Mouse (Mus musculus) midbrain, embryonic 12.5 days (tissue): ENCODE data around the gene Serp2. TPM values are rescaled to one million over a fixed set of nuclear protein-coding genes. Genes with fewer than 3 reads are reported as not detected.

Source experiments
- ATAC-seq: fragments of 200-750 bp; cut with Nextera tagmentation; 2 replicates; pipeline ENCODE4 v1.8.0; 2017; ENCODE audit warnings: low read depth, moderate TSS enrichment, moderate library complexity; ENCODE audit not compliant: low FRiP score
- H3K27ac ChIP-seq: fragments of 300-500 bp; sonication (generic); replicated peaks from 2 replicates; pipeline ENCODE4 v1.5.1; 2016; ENCODE audit warnings: mild to moderate bottlenecking
- H3K27me3 ChIP-seq: fragments of 300-500 bp; sonication (generic); 2 replicates; pipeline ENCODE4 v1.6.1; 2016; ENCODE audit warnings: mild to moderate bottlenecking
- H3K36me3 ChIP-seq: fragments of 300-500 bp; sonication (generic); 2 replicates; pipeline ENCODE4 v1.6.1; 2016
- H3K4me1 ChIP-seq: fragments of 300-500 bp; sonication (generic); 2 replicates; pipeline ENCODE4 v1.6.1; 2016
- H3K4me2 ChIP-seq: fragments of 300-500 bp; sonication (generic); replicated peaks from 2 replicates; pipeline ENCODE4 v1.6.1; 2016; ENCODE audit warnings: mild to moderate bottlenecking, moderate library complexity
- H3K4me3 ChIP-seq: fragments of 300-500 bp; sonication (generic); 2 replicates; pipeline ENCODE4 v1.5.1; 2016; ENCODE audit warnings: mild to moderate bottlenecking
- H3K9ac ChIP-seq: fragments of 300-500 bp; sonication (generic); replicated peaks from 2 replicates; pipeline ENCODE4 v1.6.1; 2016; ENCODE audit warnings: mild to moderate bottlenecking, moderate library complexity
- H3K9me3 ChIP-seq: fragments of 300-500 bp; sonication (generic); 2 replicates; pipeline ENCODE4 v1.6.1; 2016; ENCODE audit warnings: mild to moderate bottlenecking
- WGBS: fragments of 180-500 bp; shearing (Covaris S2); methylation state at CpG from one replicate; pipeline ENCODE4 v1.1.7; 2016; 5-methylcytosine and 5-hydroxymethylcytosine counted together
- polyA plus RNA-seq: library from polyadenylated mRNA; unstranded; fragments of >200 nt; fragmentation: Nextera tagmentation; extraction: Ambion mirVana; gene quantifications from 2 replicates; pipeline ENCODE4 v1.2.1, GENCODE M21; 2016

Serp2 gene
- 52.7 and 56.6 TPM in 2 replicates for polyA plus RNA-seq

- WGBS: 9% methylated on average over 16 of the region's 17 CpGs
- ATAC-seq: no peak
Measured at GRCm38 (mm10) chr14:76556852-76557208, at the start of gene Serp2. Gene Serp2 (minus strand): TSS chr14:76556889.

GRCm38 (mm10) chr14:76605931-76606534, 49.3 kb upstream of the Serp2 start:
- no peak overlapping the region for H3K4me2 ChIP-seq
- H3K27me3 ChIP-seq: no peaks in the 10 kb centered on the region
- H3K4me1 ChIP-seq: 0 out of 2 replicates have a peak, but pooled peaks cover 2% of the 10 kb centered on the region
- H3K4me3 ChIP-seq: no peak overlapping the region
- no peaks in the 10 kb centered on the region for H3K9me3 ChIP-seq
- no peak for ATAC-seq
- no peak overlapping the region for H3K9ac ChIP-seq
- H3K36me3 ChIP-seq: no peaks in the 10 kb centered on the region
- 75% methylated on average over 13 of the region's 13 CpGs for WGBS
- H3K27ac ChIP-seq: no peak overlapping the region

More at GRCm38 (mm10) chr14:76556852-76557208, at the start of gene Serp2:
- H3K9me3 ChIP-seq: no peaks in the 10 kb centered on the region
- no peaks in the 10 kb centered on the region for H3K36me3 ChIP-seq
- H3K27ac ChIP-seq: peak within 1 kb of the TSS; percentile 75
- H3K4me1 ChIP-seq: peaks cover 17% of the 10 kb centered on the region
- H3K4me3 ChIP-seq: peak within 1 kb of the TSS; percentile 77
- peak within 1 kb of the TSS; percentile 89 for H3K4me2 ChIP-seq
- H3K9ac ChIP-seq: peak within 1 kb of the TSS; percentile 89
- H3K27me3 ChIP-seq: peaks cover 17% of the 10 kb centered on the region

- H3K4me3 ChIP-seq: no peak overlapping the region
- no peaks in the 10 kb centered on the region for H3K36me3 ChIP-seq
- no peaks in the 10 kb centered on the region for H3K27me3 ChIP-seq
- 0 out of 2 replicates have a peak, but pooled peaks cover 9% of the 10 kb centered on the region for H3K4me1 ChIP-seq
- no peak overlapping the region for H3K9ac ChIP-seq
- H3K9me3 ChIP-seq: no peaks in the 10 kb centered on the region
- ATAC-seq: no peak
- H3K4me2 ChIP-seq: no peak overlapping the region
- 84% methylated on average over 6 of the region's 6 CpGs for WGBS
- H3K27ac ChIP-seq: no peak overlapping the region
Measured at GRCm38 (mm10) chr14:76604012-76604411, 47.3 kb upstream of the Serp2 start.

- H3K4me3 ChIP-seq: no peak overlapping the region
- no peak overlapping the region for H3K4me2 ChIP-seq
- H3K4me1 ChIP-seq: peaks cover 16% of the 10 kb centered on the region
- H3K27ac ChIP-seq: no peak overlapping the region
- WGBS: 85% methylated on average over 4 of the region's 4 CpGs
- no peaks in the 10 kb centered on the region for H3K27me3 ChIP-seq
- no peak overlapping the region for H3K9ac ChIP-seq
- no peak for ATAC-seq
- H3K9me3 ChIP-seq: no peaks in the 10 kb centered on the region
- H3K36me3 ChIP-seq: no peaks in the 10 kb centered on the region
Measured at GRCm38 (mm10) chr14:76601654-76602053, 45.0 kb upstream of the Serp2 start.

GRCm38 (mm10) chr14:76600391-76600790, 43.7 kb upstream of the Serp2 start:
- no peak overlapping the region for H3K4me3 ChIP-seq
- peaks cover 16% of the 10 kb centered on the region for H3K4me1 ChIP-seq
- no peak overlapping the region for H3K4me2 ChIP-seq
- WGBS: 80% methylated on average over 3 of the region's 3 CpGs
- no peaks in the 10 kb centered on the region for H3K9me3 ChIP-seq
- ATAC-seq: no peak
- no peak overlapping the region for H3K27ac ChIP-seq
- H3K9ac ChIP-seq: no peak overlapping the region
- H3K27me3 ChIP-seq: no peaks in the 10 kb centered on the region
- H3K36me3 ChIP-seq: no peaks in the 10 kb centered on the region

GRCm38 (mm10) chr14:76599706-76600105, 43.0 kb upstream of the Serp2 start:
- H3K4me3 ChIP-seq: no peak overlapping the region
- H3K36me3 ChIP-seq: no peaks in the 10 kb centered on the region
- no peaks in the 10 kb centered on the region for H3K27me3 ChIP-seq
- H3K9ac ChIP-seq: no peak overlapping the region
- no peak overlapping the region for H3K4me2 ChIP-seq
- 52% methylated on average over 4 of the region's 4 CpGs for WGBS
- H3K9me3 ChIP-seq: no peaks in the 10 kb centered on the region
- ATAC-seq: no peak
- H3K27ac ChIP-seq: no peak overlapping the region
- H3K4me1 ChIP-seq: peaks cover 15% of the 10 kb centered on the region

GRCm38 (mm10) chr14:76598518-76599216, 42.0 kb upstream of the Serp2 start:
- WGBS: under 1% methylated on average over 12 of the region's 12 CpGs
- peak; percentile 77 for ATAC-seq
- no peaks in the 10 kb centered on the region for H3K27me3 ChIP-seq
- no peaks in the 10 kb centered on the region for H3K9me3 ChIP-seq
- H3K27ac ChIP-seq: peak overlapping the region; percentile 43
- no peaks in the 10 kb centered on the region for H3K36me3 ChIP-seq
- H3K4me3 ChIP-seq: peak overlapping the region; percentile 31
- H3K4me2 ChIP-seq: peak overlapping the region; percentile 52
- peaks cover 14% of the 10 kb centered on the region for H3K4me1 ChIP-seq
- peak overlapping the region; percentile 50 for H3K9ac ChIP-seq

GRCm38 (mm10) chr14:76597751-76598150, 41.1 kb upstream of the Serp2 start:
- Histone ChIP-seq H3K27ac (no peak overlapping the region), H3K27me3 (no peaks in the 10 kb centered on the region), H3K4me1 (peaks cover 14% of the 10 kb centered on the region), H3K4me2 (no peak overlapping the region), H3K9ac (no peak overlapping the region), H3K4me3 (no peak overlapping the region), H3K36me3 (no peaks in the 10 kb centered on the region), H3K9me3 (no peaks in the 10 kb centered on the region)
- ATAC-seq: 0 out of 2 replicates have a peak, but pooled peaks have one; percentile 34

- no peak overlapping the region for H3K9ac ChIP-seq
- H3K27me3 ChIP-seq: no peaks in the 10 kb centered on the region
- H3K4me3 ChIP-seq: no peak overlapping the region
- H3K4me2 ChIP-seq: no peak overlapping the region
- no peak overlapping the region for H3K27ac ChIP-seq
- peaks cover 14% of the 10 kb centered on the region for H3K4me1 ChIP-seq
- H3K36me3 ChIP-seq: no peaks in the 10 kb centered on the region
- no peak for ATAC-seq
- 77% methylated on average over 9 of the region's 9 CpGs for whole genome bisulfite sequencing
- no peaks in the 10 kb centered on the region for H3K9me3 ChIP-seq
Measured at GRCm38 (mm10) chr14:76595048-76595859, 38.6 kb upstream of the Serp2 start.

- peaks cover 11% of the 10 kb centered on the region for H3K4me1 ChIP-seq
- no peak for ATAC-seq
- WGBS: 86% methylated on average over 6 of the region's 6 CpGs
- no peak overlapping the region for H3K4me3 ChIP-seq
- no peaks in the 10 kb centered on the region for H3K27me3 ChIP-seq
- H3K9me3 ChIP-seq: no peaks in the 10 kb centered on the region
- no peak overlapping the region for H3K27ac ChIP-seq
- no peaks in the 10 kb centered on the region for H3K36me3 ChIP-seq
- no peak overlapping the region for H3K9ac ChIP-seq
- no peak overlapping the region for H3K4me2 ChIP-seq
Measured at GRCm38 (mm10) chr14:76594351-76594885, 37.7 kb upstream of the Serp2 start.

- ATAC-seq: no peak
- H3K4me3 ChIP-seq: no peak overlapping the region
- H3K9ac ChIP-seq: no peak overlapping the region
- WGBS: 92% methylated on average over 15 of the region's 15 CpGs
- no peaks in the 10 kb centered on the region for H3K36me3 ChIP-seq
- H3K27ac ChIP-seq: no peak overlapping the region
- H3K27me3 ChIP-seq: no peaks in the 10 kb centered on the region
- H3K4me2 ChIP-seq: no peak overlapping the region
- H3K9me3 ChIP-seq: no peaks in the 10 kb centered on the region
- H3K4me1 ChIP-seq: peaks cover 5% of the 10 kb centered on the region
Measured at GRCm38 (mm10) chr14:76593630-76594193, 37.0 kb upstream of the Serp2 start.
